Mouse (Mus musculus) 3T3-L1 (cell line): Measurements from ENCODE around the gene Etv6.

Experiments
- DNase-seq: peaks from one replicate; pipeline ENCODE4 v3.0.0-alpha.2; 2015; ENCODE audit warnings: low read depth, low spot score

Etv6 gene

DNA sequence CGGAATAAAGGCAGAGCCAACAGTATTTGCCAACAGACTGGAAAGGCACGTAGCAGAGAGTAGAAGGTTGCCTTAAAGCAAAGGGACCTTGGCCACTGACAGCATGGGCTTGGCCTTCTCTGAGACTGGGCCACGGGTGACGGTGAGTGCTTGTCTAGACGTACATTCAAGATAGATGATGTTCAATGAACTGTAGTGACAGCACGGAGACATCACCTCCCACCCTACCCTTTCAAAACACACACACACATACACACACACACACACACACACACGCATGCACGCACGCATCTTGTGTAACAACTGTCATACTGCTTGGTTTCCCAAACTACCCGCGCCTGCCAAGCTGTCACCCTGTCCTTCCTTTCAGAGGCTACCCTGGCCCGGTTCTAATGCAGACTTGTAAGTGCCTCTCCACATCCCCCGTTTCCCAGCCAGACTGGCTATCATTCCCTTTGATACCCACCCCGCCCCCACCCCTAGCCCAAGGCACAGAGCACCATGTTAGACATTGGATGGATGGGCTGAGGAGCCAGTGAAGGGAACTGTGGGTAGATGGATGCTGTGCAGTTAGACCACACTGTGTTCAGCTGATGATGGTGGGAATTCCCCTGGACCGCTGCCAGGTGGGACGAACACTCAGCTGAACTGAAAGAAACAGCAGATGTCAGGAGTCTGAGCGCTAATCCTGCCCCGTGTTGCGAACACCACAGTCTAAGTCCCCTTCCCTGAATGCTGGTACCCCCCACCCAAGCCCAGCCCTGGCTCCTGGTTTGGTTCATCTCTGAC is 172.1 kb downstream of the Etv6 start:
- peak; percentile 84 for DNase-seq

DNA sequence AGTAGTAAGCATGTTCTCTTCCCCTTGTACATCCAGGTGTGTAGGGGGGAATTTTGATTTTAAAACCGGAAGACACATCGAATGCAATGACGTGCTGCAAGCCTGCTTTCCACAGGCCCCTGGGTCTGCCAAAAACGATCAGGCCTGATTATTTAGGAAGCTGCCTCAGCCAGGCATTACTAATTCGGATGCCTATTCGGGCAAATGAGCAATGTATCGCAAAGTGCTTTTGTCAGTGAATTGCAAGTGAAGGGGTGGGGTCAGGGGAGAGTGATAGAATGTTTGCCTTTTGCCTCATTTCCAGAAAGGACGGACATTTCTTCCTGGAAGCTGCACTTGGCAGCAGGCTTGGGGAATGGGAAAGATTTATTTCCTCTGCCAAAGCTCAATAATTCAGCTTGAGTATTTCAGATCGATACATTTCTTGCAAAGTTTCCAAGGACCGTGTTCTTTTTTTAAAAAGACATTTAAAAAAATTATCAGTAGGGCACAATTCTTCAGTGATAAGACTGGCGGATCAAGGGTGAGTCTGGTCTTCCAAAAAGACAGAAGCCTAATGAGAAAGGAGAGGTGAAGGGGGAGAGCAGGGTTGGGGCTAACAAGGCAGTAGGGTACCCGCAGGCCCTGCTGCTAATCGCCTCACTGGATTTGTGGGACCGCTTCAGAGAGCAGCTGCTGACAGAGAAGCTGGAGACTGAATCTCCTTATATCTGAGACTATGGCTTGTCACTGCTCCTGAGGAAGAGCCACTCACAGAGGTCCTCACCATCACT is 172.9 kb downstream of the Etv6 start:
- peak; percentile 31 for DNase-seq

DNA sequence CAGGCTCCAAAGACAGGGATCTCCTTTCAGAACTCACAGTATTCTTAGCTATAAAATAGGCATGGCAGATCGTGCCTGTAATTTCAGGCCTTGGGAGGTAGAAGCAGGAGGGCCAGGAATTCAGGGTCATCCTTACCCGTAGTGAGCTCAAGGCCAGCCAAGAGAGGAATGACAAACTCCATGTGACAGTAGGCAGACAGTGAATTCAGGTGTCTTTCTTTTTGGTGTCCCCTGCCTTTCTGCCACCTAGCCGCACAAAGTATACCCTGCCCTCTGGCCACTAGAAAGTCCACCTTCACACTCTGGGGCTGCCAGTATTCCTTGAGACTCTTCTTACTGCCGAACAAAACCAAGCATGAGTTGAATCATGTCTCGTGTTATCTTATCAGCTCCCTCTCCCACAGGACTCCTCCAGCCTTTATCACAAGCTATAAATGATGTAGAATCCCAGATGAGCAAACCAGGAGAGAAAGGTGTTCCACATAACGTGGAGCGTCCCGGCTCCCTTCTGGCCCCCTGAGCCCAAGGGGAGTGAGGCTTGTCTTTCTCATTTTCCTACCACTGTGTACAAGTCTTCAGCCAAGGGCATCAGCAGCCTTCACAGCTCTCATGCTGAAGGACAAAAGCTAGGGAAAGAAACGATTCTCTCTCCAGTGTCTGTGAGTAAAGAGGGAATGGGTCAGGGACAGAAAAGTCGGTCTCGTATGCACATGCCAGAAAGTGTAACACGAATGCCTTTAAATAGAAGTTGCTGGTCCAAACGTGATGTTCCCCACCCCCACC is 175.4 kb downstream of the Etv6 start:
- no peak for DNase-seq

DNA sequence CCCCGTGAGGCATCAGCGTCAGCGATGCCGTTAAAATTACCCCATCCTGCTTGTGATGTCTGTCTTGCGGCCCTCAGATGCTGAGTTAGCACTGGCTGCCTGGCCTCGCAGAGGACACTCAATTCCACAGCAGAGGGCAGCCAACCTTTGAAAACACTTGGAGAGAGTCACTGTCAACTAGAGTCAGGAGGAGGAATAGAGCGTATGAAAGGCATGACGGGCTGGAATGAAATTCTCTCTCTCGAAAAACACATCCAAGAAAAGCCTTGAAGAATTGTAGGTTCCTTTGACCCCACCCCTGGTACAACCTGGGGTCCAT is 175.9 kb downstream of the Etv6 start:
- DNase-seq: no peak

DNA sequence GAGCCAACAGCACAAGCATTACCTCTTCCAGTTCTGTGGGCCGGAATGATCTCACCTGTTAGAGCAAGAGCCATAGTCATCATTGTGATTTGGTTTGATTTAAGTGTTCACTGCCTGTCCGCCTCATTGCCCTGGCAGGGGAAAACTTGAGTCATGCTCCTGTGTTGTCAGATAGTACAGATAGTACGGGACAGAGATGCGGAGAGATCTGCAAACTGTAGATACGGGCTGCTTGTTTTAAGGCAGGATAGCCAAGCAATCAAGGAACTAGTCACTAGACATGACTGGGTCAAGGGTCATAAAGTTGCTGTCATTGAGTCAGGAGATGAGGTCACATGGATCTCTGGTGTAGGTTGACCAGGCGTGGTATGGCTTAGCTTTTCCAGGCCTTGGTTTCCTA is 182.2 kb downstream of the Etv6 start:
- DNase-seq: no peak

DNA sequence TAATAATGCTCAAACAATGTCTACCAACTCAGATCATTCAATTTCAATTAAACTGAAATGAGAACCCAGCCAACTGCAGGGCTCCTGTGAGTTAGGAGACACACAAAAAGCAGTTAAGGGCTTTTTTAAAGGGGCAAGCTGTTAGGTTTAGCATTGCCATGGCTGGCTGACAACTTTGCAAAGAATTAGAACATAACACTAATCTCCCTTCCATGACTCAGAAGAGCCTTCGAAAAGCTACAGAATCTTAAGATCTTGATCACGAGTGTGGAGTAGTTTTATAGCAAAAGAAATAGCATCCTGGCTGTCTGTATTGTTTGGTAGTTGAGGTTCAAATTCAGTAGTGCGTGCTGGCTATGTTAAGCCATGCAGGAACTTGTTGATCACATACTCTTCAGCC is 182.9 kb downstream of the Etv6 start:
- DNase-seq: no peak

DNA sequence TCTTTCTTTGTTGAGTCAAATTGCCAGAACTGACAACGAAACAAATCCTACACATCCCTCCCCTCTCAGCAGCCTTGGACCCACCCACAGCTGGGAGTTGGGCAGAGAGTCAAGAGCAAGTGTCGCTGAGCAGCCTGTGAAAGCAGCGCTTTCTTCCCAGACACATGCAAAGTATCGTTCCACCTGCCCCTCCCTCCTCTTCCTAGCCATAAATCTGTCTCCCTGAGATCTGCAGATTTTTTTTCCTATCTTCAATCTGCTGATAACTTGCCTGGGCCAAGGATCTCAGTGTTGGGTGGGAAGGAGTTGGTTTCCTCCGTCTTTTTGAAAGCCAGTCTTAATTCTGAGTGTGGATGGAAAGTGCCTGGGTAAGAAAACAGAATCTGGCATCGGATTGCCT is 183.9 kb downstream of the Etv6 start:
- DNase-seq: no peak

DNA sequence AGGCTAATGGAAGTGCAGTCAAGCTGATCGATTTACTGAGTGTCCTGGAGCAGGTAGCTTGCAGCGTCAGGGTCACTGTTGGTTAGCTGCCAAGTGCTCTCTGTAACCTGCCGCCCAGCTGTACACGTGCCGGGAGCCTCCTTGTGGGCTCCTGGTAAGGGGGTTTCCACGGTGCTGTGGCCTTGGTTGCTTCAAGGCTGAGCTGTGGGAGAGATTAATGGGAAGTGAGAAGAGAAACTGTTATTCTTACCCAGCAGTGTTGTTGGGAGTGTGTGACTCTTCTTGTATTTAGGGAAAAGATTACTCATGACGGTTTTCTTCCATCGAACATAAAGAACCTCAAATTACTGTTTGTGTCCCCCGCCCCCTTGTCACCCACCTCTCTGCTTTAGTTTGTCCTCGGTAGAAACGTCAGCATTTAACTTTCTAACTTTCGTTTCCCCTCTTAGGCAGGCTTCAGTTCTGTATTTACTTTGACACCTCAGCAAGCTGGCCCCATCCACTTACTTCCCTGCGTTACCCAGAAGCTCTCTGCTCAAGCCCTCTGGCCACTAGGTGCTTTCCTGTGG is 184.8 kb downstream of the Etv6 start:
- DNase-seq: no peak

DNA sequence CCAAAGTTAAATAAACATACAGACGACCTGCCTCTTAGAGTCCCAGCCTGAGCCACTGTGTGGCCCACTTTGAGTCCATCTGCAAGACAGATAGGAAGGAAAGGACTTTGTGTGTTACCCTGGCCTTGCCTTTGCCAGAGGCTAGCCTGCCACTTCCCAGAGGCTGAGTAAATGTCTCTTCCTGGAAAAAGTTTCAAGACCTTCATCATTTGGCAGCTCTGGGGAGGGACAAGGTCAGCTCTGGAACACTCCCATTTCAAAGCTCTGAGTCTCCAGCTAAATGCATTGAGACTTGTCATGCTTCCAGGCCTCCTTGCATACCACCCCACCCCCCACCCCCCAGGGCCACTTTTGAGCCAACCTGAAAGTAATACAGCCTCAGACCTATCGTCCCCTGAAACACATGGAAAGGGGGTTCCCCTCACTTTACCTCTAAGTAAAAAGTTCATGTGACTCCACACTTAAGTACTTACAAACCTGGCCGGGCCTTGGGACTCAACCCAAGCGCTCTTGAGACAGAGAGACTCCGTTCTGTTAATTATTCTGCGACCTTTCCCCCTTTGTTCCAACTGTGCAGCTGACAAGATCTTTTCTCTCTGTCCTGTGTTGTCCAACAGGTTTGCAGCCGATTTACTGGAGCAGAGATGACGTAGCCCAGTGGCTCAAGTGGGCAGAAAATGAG is 186.9 kb downstream of the Etv6 start:
- no peak for DNase-seq

DNA sequence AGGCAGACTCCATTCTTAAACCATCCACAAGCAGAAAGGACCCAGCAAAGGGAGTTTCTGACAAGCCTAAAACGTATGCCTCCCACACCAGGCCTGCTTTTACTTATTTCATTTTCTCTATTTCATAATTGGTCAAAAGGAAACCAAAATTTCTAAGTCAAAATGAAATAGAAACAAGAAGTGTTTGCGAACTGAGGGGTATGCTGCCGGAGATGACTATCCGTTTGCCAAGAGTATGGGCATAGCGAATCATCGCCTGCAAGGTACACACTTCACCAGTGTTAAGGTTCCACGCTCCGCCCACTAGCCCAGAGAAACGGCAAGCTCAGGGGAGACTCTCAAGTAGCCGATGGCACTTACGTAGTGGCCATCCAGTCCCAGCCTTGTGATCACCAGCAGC is 190.1 kb downstream of the Etv6 start:
- no peak for DNase-seq

DNA sequence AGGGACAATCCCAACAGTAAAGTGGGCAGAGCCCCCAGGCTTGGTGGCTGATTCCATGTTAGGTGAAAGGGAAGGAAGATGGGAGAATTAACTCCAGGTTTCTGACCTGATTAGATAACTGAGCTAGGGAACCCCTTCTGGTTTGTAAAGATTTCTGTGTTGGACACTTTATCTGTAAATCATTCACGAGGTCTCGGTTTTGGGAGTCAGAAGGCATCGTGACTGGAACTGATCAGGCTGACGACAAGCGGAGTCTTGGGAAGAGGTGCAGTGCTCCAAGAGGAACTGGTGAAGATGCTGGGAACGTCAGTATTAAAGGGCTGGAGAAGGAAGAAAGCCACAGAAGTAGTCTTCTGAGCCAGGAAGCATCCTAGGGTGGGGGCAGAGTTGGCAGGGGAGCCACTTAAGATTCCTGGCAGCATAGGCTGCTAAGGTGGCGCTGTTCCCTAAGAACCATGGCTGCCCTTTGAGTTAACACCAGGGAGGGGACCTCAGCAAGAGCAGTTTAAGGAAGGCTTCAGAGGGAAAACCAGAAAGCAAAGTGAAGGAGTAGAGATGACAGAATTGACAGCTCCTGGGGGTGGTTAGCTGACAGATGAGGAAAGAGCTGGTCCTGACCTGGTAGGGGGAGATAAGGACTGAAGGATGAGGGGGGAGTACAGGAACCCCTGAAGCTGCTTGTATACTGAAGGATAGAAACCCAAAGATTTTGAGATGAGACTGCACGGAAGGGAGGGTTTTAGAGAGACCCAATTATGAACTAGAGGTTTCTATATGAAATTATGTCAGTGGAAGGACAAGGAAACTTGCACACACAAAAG is 191.1 kb downstream of the Etv6 start:
- no peak for DNase-seq

DNA sequence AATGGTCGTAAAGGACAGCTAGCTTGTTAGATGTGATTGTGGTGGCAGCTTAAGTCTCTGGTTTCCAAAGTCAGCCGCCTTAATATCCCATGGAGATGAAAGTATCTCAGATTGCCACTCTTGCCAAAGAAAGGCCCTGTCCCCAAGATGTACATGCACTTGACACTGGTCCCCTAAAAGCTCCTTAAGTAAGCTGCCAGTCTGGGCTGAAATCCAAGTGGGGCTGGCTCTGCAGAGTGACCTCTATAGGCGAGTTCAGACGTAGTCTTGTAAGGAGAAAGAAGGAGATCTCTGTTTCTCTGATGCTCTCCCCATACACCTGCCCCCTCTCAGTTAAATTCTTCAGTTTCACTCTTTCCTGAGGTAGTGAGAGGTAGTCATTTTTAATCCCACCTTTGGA is 200.8 kb downstream of the Etv6 start:
- no peak for DNase-seq

DNA sequence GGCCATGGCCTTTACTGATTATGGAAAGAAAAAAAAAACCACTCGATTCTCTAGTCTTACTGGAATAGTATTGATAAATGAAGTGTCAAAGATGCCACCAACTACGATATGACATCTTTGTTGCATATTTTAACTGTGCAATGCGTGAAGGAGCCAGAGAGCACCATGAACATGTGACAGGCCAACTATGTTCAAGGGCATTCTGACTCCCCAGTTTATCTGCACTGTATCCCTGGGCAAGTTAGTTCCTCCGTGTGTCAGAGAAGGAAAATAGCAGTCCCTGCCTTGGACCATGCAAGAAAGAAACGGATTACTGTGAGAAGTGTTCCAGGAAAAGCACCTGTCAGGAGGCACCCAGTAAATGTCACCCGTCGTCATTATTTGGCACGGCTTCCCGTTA is 203.0 kb downstream of the Etv6 start:
- DNase-seq: no peak

DNA sequence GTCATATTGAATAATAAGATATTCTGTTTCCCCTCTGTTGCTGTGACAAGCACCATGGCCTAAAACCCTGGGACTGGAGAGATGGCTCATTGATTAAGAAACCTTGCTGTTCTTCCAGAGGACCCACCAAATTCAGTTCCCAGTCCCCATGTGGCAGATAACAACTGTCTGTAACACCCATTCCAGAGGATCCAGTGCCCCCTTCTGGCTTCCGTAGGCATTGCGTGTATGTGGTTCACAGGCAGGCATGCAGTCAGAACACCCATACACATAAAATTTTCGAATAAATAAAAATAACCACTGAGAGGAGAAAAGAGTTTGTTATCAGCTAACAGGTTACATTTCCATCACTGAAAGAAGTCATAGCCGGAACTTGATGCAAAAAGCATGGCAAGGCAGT is 205.5 kb downstream of the Etv6 start:
- peak; percentile 44 for DNase-seq

DNA sequence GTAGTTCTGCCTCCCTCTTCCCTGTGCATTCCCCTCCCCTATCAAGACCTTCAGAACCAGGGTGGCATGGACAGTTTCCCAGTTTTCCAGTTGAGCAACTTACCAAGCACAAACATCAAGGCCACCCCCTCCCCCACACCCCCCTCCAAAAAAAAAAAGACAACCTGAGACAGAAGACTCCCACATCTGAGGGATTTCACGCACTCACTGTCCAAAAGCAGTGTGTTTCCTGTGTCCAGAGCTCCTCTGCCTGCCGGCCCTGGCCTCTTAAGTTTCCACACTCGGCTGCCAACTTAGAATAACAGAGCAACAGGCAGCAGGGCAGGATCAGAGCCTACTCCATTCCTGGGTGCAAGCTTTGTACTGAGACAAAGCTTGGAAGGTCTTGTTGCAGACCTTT is 207.6 kb downstream of the Etv6 start:
- DNase-seq: no peak

DNA sequence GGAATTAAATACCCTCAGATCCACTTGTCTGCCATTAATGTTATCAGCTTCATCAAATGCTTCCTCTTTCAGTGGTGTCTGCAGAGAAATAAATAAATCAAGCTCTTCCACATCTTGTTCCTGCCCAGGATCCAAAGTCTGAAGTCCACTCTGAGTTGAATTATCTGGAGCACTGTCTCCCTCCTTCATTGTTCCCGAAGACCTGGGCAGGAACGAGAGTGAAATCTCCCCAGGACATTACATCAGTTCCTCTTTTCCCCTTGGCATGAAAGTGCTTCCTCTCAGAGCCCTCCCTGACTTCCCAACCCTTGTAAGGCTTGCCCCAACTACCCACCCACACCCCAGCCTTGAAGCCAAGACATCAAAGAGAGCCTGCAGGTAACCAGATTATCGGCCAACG is 208.0 kb downstream of the Etv6 start:
- DNase-seq: no peak

DNA sequence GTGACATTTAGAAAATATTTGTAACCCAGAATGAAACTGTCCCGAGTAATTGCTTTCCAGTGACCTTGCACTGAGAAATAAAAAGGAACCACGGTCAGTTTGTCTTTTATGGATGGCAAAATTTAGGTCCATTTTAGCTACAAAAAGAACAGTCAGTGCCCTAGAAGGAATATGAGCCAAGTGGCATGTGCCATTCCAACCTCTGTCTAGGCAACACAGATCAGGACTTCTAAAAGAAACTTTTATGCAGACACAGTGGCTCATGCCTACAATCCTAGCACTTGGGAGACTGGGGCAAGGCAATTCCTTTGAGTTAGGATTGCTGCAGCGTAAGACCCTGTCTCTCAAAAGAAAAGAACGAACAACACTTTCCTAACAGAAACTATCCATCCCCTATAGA is 208.6 kb downstream of the Etv6 start:
- DNase-seq: no peak

DNA sequence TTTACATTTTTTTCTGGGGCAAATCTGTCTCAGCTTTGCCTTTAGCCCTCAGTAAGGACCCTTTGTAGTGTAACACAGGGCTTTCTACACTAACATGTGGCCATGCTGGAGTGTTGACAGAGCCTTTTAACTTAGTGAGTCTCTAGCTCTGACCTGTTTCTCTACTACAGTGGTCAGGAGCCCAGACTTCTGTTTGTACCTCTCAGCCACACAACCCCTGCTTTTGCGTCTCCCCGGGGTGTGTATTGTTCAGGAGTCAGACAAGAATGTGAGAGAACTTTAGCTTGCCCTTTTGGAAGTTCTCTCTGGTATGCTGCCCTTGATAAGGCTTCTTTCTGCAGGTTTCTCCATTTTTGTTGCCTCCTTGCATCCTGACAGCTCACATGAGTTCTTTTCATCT is 210.6 kb downstream of the Etv6 start:
- DNase-seq: no peak

DNA sequence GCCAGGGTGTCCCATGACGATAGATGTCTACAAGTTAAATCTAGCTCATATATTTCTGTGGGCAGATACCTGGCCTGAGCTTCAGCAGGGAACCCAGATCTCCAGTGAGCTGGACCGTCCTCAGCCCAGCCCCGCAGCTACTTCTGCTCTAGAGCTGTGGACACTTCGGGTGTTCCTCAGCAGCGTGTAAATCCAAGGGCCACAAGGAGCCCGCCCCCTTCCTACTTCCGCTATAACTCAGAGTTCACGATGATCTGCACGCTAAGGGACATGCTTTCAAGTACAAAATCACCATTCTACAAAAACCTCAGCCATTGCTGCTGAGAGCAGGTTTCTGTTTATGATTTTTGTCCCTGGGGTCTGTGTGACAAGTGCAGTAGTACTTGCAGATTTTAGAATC is 211.8 kb downstream of the Etv6 start:
- no peak for DNase-seq

DNA sequence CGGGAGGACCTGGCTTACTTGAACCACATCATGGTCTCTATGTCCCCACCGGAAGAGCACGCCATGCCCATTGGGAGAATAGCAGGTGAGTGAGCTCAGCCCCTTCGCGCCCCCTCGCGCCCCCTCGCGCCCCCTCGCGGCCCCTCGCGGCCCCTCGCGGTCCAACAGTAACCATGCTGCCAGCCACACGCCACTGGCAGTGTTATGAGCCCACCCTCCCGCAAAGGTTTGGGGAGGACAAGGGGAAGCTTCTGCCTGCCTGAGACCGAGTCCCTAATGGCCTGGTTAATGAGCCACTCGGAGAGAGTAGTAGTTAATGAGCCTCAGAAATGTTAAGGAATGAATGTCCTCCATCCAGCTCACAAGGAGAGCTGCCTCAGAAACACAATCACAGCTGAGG is 213.2 kb downstream of the Etv6 start:
- no peak for DNase-seq

DNA sequence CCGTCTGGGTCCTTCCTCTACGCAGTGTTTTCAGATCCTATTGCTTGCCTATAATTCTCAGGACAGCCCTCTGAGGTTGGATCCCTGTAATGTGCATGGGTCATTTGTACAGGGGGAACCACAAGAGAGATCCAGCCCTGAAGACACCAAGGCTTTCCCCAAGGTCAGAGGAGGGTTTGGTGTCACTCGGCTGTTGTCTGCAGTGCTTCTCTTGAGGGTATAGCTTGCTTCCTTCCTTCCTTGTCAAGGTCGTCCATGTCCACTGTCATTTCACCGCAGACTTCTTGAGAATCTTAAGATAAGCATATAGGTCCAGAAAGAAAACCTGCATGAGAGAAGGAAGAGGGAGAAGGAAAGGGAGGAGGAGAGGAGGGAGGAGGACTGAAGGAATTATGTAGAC is 215.3 kb downstream of the Etv6 start:
- no peak for DNase-seq
